Mouse (Mus musculus) cerebellum, adult 2 months (tissue): ENCODE results near the gene Polr1b. TPM values are rescaled to one million over a fixed set of nuclear protein-coding genes. Genes with fewer than 3 reads are reported as not detected.

Source experiments
- DNase-seq, 2 experiments: peaks; one replicate each; pipeline ENCODE4 v3.0.0; 2021
- H3K27ac ChIP-seq: fragments of 200-500 bp; 2 replicates; pipeline ENCODE4 v1.5.1; 2012; ENCODE audit warnings: low read length, control low read depth, inconsistent platforms; ENCODE audit not compliant: insufficient read depth
- H3K27me3 ChIP-seq: fragments of 200-500 bp; 2 replicates; pipeline ENCODE4 v1.6.1; 2012; ENCODE audit warnings: inconsistent platforms, mild to moderate bottlenecking, low read length, moderate library complexity; ENCODE audit not compliant: control insufficient read depth, insufficient read depth
- H3K4me1 ChIP-seq: fragments of 200-500 bp; 2 replicates; pipeline ENCODE4 v1.6.1; 2011; ENCODE audit warnings: low read length; ENCODE audit not compliant: control insufficient read depth, insufficient read depth
- H3K4me3 ChIP-seq: fragments of 200-500 bp; replicated peaks from 2 replicates; pipeline ENCODE3; 2011; ENCODE audit warnings: mild to moderate bottlenecking, low read depth, low read length, control low read depth; ENCODE audit not compliant: insufficient read depth
- CTCF ChIP-seq: fragments of 200-500 bp; IDR thresholded peaks from 2 replicates; pipeline ENCODE4 v1.5.1; 2011; ENCODE audit warnings: low read depth, mild to moderate bottlenecking, control low read depth, low read length, moderate library complexity, borderline replicate concordance; ENCODE audit not compliant: insufficient read depth
- POLR2A ChIP-seq: fragments of 200-500 bp; IDR thresholded peaks from 2 replicates; pipeline ENCODE4 v1.6.1; 2011; ENCODE audit warnings: low read length, control low read depth, borderline replicate concordance; ENCODE audit not compliant: insufficient read depth
- WGBS: fragments of 180-500 bp; shearing (Covaris S2); methylation state at CpG from one replicate; pipeline ENCODE4 v1.1.7; 2018; 5-methylcytosine and 5-hydroxymethylcytosine counted together
- polyA plus RNA-seq: library from polyadenylated mRNA; depleted of rRNA; stranded (reverse); fragments of >200 nt; gene quantifications from 2 replicates; pipeline ENCODE4 v1.2.3, GENCODE M21; 2012

The Polr1b gene
- polyA plus RNA-seq, 1 experiment = 36.0 TPM

GRCm38 (mm10) chr2:129065437-129066282, 35.1 kb upstream of the Polr1b start, which contains the start of gene Ttl:
Ttl (plus strand) TSS chr2:129065942.
- Histone ChIP-seq H3K4me3 (peak within 1 kb of the TSS; percentile 89), H3K4me1 (peaks cover 2% of the 10 kb centered on the region), H3K27me3 (no peaks in the 10 kb centered on the region), H3K27ac (peak within 1 kb of the TSS; percentile 84)
- DNase-seq = peak; percentile 83 to 86
- TF ChIP-seq POLR2A (peak; percentile 81), CTCF (no peak)
- under 1% methylated on average over 62 of the region's 62 CpGs for WGBS

- under 1% methylated on average over 20 of the region's 20 CpGs for WGBS
- Histone ChIP-seq H3K4me1 (peaks cover 2% of the 10 kb centered on the region), H3K27ac (peak overlapping the region; percentile 62; the same call in 1 of the 2 replicates), H3K4me3 (peak overlapping the region; percentile 89), H3K27me3 (no peaks in the 10 kb centered on the region)
- peak; percentile 61 to 69 for DNase-seq
- TF ChIP-seq POLR2A (no peak; the same call in 1 of the 2 replicates), CTCF (no peak)
These were observed 34.5 kb upstream of the Polr1b start for GRCm38 (mm10) chr2:129066326-129066725.

GRCm38 (mm10) chr2:129070296-129070695, 30.5 kb upstream of the Polr1b start:
- Histone ChIP-seq H3K27ac (no peak overlapping the region), H3K4me1 (peaks cover 2% of the 10 kb centered on the region; the same call in 1 of the 2 replicates), H3K27me3 (no peaks in the 10 kb centered on the region), H3K4me3 (no peak overlapping the region)
- no peak for TF ChIP-seq POLR2A
- TF ChIP-seq CTCF = no peak
- 91% methylated on average over 3 of the region's 3 CpGs for WGBS
- no peak for DNase-seq

- TF ChIP-seq CTCF (peak; percentile 10; the same call in 1 of the 2 replicates), POLR2A (no peak)
- DNase-seq = no peak
- Histone ChIP-seq H3K27ac (no peak overlapping the region), H3K27me3 (no peaks in the 10 kb centered on the region), H3K4me1 (no peaks in the 10 kb centered on the region; the same call in 1 of the 2 replicates), H3K4me3 (no peak overlapping the region)
- WGBS = 83% methylated on average over 3 of the region's 3 CpGs
These were observed 22.5 kb upstream of the Polr1b start for GRCm38 (mm10) chr2:129078313-129078712.

GRCm38 (mm10) chr2:129079194-129079593, 21.6 kb upstream of the Polr1b start:
- Histone ChIP-seq H3K4me3 (no peak overlapping the region), H3K4me1 (no peaks in the 10 kb centered on the region; the same call in 1 of the 2 replicates), H3K27me3 (no peaks in the 10 kb centered on the region), H3K27ac (no peak overlapping the region)
- 25% methylated on average over 2 of the region's 2 CpGs for WGBS
- TF ChIP-seq POLR2A (no peak), CTCF (no peak)
- DNase-seq = peak in 1 of 2 experiments; percentile 28

GRCm38 (mm10) chr2:129081097-129081496, 19.7 kb upstream of the Polr1b start:
- H3K4me1 ChIP-seq = no peaks in the 10 kb centered on the region; the same call in 1 of the 2 replicates
- no peak for DNase-seq
- no peak overlapping the region for H3K4me3 ChIP-seq
- TF ChIP-seq CTCF (no peak), POLR2A (no peak)
- 71% methylated on average over 13 of the region's 13 CpGs for WGBS
- H3K27me3 ChIP-seq = no peaks in the 10 kb centered on the region
- H3K27ac ChIP-seq = no peak overlapping the region

GRCm38 (mm10) chr2:129083514-129083913, 17.3 kb upstream of the Polr1b start:
- Histone ChIP-seq H3K27ac (no peak overlapping the region), H3K27me3 (no peaks in the 10 kb centered on the region), H3K4me3 (no peak overlapping the region), H3K4me1 (no peaks in the 10 kb centered on the region; the same call in 1 of the 2 replicates)
- TF ChIP-seq POLR2A (no peak), CTCF (no peak)
- DNase-seq = no peak
- WGBS = 95% methylated on average over 5 of the region's 5 CpGs
